Mouse (Mus musculus) layer of hippocampus, postnatal 14 days (tissue): ENCODE results near the gene S100a11. TPM values are rescaled to one million over a fixed set of nuclear protein-coding genes. Genes with fewer than 3 reads are reported as not detected.
"Not testable (repeated sequence)": the region's sequence is repeated elsewhere in the genome, so short reads cannot be mapped to it uniquely, and the experiment has no call there.

Experiments used
- DNase-seq, 2 experiments: peaks; one replicate each; pipeline ENCODE4 v3.0.0; 2021 to 2022; ENCODE audit warnings: low spot score in 2 of 2, mixed read lengths in 1 of 2
- long read RNA-seq, 2 experiments: library from polyadenylated mRNA; stranded (forward); transcript quantifications; one replicate each; pipeline ENCODE4 v2.0.0; 2021
- total RNA-seq, 2 experiments: library from RNA; stranded (reverse); gene quantifications; 2 replicates each; pipeline ENCODE4 v1.2.3; 2021

S100a11 gene
- total RNA-seq: 10 to 100 TPM; 11.8 to 17.4 TPM
- long read RNA-seq, experiment 1, partial matches to known transcripts: 0 of 2 reads
- long read RNA-seq, experiment 1, other reads (novel, unspliced or antisense): 0 of 2 reads
- long read RNA-seq, experiment 2, partial matches to known transcripts: 0 of 2 reads
- long read RNA-seq, experiment 2, other reads (novel, unspliced or antisense): 0 of 2 reads

DNA sequence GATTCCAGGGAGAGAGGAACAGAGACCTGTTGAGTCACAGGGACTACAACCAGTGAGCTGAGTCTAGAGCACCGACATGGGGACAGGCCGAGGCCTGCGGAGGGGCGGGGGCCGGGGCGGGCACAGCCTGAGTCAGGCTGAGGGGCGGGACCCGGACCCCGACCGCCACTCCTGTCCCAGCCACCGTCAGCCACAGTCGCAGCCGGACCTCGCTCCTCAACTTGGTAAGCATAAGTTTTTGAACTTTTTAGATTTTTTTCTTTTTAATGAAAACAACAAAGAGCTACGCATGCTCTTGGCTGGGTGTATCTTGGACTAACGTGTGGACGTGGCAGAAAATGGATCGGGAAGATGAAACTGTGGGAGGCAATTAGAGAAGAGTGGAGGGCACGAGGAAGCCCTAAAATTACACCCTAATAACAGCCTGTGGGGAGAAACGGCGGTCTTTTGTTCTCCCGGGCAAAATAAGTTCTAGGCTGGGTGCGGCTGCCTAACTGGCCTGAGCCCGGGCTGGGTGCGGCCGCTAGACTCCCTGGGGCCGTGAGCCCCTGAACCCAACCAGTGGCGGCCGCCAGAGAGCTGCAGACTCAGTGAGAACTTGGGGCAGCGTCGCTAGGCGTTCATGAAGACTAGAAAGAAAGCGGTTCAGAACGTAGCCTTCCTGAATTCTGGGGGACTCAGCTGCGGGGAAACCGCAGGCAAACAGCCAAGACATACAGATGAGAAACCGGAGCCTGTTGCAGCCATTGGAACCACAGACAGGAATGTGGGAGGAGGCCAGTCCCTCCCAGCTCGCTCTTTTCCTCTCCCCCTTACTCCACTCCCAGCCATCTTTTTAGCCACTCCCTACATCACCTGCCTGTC is at the start of gene S100a11:
TSS of gene S100a11 (plus strand) at position 159 of the 864 bp plus-strand sequence.
- peak in 1 of 2 experiments; percentile 2 for DNase-seq

DNA sequence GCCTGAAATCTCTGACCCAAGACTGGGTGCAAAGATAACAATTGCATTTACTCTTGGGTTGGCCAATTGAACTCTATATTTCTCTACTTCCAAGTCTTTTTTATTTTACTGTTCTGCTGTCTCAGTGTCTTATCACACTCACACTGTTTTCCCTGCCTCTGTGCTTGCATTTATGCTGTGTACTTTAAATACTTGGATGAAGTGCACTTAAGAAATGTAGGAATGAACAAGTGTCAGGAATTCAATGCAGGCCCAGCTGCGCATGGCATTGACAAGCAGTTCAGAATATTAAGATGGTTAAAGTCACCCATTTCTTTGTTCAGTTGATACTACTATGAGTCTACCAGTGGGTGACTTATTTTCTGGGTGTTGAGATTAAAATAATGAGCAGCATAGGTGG is 40.2 kb upstream of the S100a11 start:
- DNase-seq: no peak

DNA sequence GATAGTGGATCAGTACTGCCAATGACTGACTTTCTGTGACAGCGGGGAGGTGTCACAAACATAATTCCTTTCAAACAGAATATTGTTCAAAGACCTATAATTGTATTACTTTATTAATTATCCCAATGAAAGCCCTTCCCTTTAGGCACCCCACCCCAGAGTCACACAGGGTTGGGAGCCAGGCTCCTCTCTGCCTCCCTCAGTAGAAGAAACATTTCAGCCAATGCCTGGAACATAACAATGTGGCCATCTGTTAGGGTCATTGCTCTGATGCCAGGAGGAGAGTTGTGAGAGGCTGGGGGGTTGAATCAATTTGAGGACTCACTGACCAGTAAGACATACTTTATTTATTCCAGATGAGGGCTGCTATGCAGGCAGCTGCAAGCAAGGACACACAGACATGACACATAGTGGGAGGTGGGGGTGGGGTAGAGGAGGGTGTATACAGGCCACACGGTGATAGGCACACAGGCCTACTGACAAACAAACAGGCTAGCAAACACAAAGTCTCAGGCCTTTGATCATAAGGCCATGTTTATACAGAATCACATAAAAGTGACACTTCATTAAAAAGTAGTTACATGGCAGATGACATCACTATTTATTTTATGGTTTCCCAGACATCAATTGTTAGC is 38.2 kb upstream of the S100a11 start:
- DNase-seq: no peak

DNA sequence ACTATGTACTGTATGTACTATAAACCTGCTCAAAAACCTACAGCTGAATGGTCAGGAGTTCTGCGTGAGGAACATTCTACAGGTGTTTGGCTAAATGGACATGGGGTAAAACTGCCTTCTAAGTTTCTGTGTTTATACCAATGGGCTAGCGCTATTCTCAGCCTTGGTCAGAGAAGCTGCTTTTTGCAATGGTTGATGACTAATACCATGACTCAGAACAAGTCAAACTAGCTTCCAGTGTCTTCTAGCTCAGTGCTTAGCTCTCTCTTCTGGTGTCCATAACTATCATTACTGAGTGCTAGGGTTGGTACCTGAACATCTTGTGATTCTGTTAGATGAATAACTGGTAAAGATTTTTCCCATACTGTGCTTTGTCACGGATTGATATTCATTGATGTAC is 34.7 kb upstream of the S100a11 start:
- DNase-seq: no peak

DNA sequence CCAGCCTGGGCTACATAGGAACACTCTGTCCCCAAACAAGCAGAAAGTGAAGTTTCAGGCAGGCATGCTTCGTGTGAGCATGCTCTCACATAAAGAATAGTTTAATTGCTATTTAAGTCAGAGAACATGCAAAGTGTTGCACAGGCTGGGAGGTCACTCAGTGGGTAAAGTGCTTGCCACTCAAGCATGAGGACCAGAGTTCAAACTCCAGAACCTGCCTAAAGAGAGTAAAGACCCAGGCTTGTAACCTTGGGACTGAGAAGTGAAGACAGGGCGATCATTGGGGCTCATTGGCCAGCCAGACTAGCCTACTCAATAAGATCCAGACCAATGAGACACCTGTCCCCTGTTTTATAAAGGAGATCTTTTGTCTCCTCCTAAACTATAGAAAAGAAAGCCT is 31.7 kb upstream of the S100a11 start:
- no peak for DNase-seq

DNA sequence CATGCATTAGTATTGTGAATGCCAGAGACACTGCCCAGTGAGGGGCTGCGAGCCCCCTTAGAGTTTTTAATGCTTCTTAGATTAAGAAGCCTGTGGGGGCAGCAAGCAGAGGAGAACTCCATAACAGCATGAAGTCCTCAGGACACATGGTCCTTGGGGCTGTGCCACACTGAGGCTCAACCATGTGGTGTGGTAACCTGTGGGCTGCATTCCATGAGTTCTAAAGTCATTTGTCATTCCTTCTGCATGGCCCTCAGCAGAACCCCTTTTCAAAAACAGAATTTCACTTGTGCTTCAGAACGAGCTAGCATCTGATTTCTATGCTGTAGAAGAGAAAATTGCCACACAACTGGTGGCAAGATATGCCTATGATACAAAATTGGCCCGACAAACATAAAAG is 28.1 kb upstream of the S100a11 start:
- DNase-seq: no peak

DNA sequence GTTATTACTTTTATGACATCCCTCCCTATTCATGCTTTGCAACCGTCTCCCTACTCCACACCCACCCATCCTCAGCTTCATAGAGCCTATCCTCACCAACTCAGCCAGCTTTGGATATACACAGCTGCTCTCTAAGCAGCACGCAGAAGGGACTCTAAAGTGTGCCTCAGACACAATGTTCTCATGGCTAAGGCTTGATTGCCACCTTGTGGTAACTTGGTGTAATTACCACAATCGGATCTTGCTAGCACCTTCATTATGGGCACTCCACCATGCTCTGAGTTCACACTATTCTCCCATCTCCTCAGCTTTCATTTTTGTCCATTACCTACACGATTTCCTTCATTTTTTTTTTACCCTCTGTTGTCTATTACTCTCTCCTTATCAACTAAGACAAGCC is 26.3 kb upstream of the S100a11 start:
- peak; percentile 34 to 64 for DNase-seq

DNA sequence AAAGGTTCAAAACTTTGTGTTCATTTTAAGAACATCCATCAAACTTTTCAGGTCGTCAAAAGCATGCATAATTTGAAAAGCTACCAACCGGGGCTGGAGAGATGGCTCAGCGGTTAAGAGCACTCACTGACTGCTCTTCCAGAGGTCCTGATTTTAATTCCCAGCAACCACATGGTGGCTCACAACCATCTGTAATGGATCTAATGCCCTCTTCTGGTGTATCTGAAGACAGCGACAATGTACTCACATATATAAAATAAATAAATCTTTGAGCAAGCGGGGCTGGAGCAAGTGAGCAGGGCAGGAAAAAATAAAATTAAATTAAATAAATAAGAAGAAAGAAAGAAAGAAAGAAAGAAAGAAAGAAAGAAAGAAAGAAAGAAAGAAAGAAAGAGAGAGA is 25.5 kb upstream of the S100a11 start:
- DNase-seq: not testable (repeated sequence)

DNA sequence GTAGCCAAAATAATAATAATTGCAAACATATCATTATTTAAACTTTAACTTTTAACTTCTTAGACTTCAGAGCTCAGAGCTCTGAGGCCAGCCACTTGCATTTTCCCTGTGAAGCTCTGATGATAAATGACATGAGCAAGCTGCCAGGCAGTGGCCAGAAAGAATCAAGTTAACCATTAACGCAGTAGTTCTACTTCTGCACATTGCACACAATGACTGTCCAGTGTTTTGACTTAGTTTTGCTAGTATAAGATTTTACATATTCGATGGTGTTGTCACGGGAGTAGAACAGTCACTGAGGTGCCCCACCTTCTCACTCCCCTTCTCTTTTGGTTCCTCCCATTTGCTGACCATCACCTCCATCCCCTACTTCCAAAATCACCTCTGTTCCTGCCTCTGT is 23.2 kb upstream of the S100a11 start:
- DNase-seq: no peak

DNA sequence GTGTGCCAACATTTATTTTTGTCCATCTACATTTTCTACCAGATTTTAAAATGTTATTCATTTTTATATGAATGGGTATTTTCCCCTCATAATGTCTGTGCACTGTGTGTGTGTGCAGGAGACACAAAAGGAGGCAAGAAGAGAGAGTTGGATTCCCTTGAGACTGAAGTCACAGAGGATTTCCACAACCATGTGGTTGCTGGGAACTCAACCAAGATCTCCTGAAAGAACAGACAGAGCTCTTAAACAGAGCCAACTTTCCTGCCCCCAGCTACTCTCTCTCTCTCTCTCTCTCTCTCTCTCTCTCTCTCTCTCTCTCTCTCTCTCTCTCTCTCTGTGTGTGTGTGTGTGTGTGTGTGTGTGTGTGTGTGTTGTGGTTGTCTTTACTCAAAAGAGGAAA is 21.2 kb upstream of the S100a11 start:
- no peak for DNase-seq

DNA sequence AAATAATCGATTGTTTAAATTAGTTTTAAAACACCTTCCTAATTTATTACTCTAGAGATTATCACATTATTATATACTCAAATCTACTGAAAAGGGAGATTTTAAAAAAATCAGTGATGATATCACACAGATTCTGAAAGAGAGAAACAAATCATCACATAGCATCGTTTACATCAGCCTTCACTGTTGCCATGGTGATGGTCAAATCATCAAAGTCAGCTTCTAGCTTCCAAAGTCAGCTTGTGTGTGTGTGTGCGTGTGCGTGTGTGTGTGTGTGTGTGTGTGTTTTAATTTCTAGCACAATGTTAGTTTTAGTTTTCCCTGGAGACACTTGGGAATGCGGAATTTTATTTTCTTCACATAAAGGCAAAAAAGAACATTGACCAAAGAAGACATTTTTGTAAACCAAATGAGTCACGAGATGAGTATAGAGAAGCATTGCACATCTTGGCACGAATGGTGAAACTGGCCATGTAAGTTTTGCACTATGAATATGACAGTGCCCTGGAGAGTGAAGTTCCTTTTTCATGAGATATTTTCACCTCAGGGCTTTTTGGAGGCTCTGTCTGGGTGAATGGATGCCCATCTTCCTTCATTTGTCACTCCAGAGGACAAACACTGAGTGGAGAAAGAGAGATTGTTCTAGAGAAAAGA is 15.6 kb upstream of the S100a11 start:
- DNase-seq: no peak

DNA sequence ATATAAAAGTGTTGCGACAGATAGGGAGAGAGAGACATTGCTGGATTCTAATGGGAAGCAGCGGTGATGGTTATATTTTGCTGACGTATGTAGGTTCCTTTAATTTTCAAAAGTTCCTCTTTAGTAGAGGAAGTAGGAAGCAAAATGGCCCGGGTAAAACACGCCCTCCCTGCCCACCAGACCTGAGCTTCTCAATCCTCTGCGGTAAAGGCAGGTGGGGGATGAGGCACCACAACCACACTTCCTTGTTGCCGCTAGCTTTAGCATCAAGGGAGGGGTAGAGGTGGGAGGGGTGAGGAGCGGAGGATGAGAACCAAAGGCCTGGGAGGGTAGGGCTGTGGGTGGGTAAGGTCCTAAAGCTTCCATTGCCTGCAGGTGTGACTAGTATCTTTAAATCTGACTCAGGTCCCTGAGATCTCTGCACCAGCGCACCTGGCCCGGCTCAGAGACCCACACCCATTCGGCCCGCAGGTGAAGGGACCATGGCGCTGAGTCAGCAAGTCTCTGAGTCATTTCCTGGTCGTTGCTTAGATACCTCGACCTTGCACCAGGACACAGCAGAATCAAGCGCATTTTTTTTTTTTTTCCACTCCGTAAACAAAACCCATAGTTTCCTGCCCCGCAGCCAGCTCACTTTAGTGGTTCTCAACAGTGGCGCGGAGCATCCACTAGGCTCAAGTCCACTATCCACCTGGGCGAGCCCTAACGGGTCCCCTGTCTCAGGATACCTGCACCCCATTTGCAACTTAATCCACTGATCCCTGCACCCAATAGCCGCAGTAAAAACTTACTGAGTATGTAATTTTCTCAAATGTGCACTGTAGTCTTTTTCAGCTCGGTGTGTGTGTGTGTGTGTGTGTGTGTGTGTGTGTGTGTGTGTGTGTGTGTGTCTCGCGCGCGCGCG is 14.1 kb upstream of the S100a11 start:
- DNase-seq: no peak

DNA sequence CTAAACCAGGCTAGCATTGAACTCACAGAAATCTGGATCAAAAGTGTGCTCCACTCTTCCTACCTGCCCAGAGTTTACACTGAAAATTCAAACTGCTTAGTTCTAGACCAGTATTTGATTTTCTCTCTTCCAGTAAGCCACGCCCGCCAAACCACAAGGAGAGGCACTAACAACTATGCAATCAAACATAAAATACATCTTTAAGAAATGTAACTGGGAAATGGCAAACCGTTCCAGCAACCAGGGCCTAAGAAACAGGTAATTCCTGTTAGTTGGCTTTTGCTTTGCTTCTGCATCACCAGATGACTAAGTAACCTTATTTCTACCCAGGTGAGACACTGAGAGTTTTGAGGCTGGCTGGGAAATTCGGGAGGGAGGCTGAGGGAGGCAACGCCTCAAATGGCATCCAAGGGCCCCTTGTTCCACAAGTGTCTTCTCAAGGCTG is 13.4 kb upstream of the S100a11 start:
- no peak for DNase-seq

DNA sequence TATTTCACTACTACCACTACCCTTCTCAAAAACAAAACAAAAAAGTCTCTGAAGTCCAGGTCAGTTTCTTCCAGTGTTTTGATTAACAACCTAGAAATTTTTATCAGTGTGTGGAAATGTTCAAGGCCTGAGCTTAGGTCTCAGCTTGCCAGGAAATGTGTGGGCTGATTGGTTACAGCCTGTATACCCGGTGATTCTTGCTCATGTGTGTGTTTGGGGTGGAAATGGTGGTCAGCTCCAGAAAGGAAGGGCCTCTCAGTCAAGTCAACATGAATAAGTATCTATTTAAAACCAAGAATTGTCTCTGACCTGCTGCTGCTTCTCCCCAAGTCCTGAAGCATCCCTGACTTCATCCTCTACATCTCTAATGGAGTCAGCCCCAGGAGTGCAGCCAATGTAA is 11.0 kb upstream of the S100a11 start:
- no peak for DNase-seq

DNA sequence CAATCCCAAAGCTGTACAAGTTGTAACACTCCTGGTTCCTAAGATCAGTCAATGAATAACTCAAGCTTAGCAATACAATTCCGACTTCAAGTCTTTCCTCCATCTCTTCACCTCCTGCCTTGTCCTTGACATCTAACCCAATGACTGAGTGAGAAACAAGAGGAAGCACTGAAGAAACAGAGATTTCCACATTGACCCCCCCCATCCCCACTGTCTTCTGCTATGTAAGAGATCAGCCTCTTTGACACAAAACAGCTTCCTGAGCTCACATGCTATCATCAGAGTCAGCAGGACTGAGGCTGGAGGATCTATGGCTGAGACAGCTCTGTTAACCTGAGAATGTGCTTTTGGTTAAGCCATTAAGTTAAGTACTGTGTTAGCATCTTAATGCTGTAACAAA is 9.3 kb upstream of the S100a11 start:
- DNase-seq: no peak

DNA sequence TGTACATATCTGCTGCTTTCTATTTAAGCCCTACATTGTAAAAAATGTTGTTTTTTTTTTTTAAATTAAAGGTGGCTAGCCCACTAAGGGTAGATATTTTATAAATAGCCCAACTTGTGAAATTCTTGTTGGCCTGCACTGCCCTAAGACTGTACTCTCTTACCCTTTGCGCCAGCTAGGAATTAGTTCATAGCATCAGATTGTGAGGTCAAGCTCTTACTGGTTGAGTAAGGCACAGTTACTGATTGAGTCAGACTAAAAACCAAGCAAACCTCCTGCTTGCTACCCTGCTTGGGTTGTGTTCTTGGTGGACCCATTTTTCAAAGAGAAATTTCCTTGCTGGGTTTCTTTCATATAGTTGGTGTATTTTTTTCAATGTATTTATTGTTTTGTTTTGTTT is 8.5 kb upstream of the S100a11 start:
- no peak for DNase-seq

DNA sequence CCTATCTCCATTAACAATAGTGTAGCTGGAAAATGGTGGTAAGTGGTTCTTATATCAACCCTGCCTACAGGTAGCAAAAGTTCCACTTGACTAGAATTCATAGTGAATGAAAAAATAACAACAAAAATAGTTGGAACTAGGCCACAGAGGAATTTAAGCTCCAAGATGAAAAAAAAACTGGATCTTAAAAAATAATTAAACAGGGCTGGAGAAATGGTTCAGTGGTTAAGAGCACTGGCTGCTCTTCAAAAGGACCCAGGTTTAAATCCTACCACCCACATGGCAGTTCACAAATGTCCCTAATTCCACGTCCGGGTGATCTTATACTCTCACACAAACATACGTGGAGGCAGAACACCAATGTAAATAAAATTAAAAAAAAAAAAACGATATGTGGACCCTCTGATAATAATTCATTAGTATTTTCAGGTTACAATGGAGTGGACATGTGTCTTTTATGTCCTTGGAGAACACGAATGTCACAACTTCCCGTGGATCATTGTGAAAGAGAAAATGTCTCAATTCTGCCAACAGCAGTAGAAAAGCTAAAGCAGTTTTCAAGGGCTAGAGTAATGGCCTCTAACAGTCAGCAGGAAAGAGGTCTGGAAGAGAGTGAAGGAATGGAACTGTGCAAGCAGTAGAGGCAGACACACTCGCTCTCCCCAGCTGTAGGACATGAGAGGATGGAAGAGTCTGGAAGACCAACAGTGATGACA is 7.7 kb upstream of the S100a11 start:
- no peak for DNase-seq

DNA sequence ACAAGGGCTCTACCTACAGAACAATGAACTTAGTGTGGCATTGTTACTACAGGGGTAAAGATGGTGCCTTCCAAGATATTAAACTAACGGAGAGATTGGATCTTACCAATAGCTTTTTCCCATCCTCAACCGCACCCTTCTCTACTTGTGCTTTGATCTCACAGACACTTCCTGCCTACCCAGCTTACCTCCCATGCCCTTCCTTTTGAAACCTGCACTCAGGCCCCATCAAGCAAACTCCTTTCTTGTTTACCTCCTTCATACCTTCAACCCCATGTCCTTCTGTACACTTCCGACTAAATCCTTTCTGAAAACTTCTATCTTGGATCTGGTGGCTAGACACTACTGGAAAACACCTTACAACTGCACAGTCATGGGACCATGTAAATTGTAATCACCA is 5.7 kb upstream of the S100a11 start:
- DNase-seq: no peak

DNA sequence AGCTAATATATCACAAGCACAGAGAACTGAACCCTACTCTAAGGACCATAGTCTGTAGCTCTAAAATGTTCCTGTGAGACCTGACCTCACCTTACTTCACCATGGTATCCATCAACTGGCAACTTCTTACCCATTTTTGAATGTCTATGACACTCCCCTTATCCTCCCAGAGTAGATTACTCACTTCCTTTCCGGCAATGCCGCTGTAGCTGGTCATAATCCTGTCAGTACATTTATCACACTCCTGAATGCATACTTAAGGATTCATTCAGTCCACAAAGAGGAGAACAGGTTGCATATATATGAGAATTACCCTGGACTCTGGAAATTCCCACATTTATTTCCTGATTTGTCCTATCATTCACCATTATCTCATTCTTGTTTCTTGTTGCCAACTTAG is 2.9 kb upstream of the S100a11 start:
- DNase-seq: no peak

DNA sequence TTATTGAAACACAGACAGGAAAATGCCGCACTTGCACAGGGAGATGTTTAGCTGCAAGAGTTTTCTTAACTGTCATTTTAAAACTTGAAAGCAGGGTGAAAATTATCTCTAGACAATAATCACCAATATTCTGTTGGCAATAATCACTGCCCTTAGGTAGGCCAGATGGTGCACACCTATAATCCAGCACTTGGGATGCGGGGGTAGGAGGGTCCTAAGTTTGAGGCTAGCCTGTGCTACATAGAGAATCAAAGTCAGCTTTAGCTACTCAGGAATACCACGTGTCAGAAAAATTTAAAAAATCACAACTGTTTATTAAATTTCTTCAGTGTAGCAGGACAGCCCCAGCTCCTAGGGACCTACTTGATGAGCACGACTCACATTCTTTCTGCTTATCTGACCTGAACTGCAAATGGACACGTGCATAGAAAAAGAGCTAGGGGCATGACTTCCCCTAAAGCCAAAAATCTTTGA is 395 bp upstream of the S100a11 start:
- no peak for DNase-seq
